Mouse (Mus musculus): ENCODE measurements around the gene Pde1b. TPM values are rescaled to one million over a fixed set of nuclear protein-coding genes. Genes with fewer than 3 reads are reported as not detected.
A peak's percentile ranks its signal among the peaks of the same experiment; 100 is the strongest.

Gene Pde1b
- total RNA-seq, 1 experiment from 2014 or later = 28.6 TPM

- no peak for ATAC-seq (replicated peaks; ENCODE audit: insufficient number of reproducible peaks, low FRiP score, low TSS enrichment, poor library complexity, severe bottlenecking)
These were observed 35.0 kb downstream of the Pde1b start, which contains the start of gene Ppp1r1a for GRCm38 (mm10) chr15:103537822-103538213. Gene Ppp1r1a, minus strand, starts transcription at chr15:103538003.

DNA sequence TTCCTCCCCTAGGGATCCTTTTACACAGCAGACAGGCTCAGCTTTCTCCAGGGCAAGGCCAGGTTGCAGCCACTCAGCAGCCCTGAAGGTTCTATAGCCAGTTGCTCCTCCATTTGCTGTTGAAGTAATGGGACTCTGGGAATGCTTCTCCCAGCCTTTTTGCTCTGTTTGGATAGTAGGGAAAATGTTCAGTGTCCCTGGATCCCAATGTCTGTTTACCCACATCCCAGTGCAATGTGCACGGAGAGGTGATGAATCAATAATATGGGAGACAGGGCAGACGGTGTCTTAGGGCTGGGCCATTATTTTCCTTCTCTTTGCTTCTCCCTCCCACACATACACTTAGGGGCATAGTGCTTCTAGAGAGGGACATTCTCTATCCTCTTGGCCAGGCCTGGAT is 36.4 kb downstream of the Pde1b start:
- no peak for ATAC-seq (replicated peaks; ENCODE audit: insufficient number of reproducible peaks, low FRiP score, low TSS enrichment, poor library complexity, severe bottlenecking)

GRCm38 (mm10) chr15:103540646-103541045 is 37.8 kb downstream of the Pde1b start:
- ATAC-seq (replicated peaks; ENCODE audit: insufficient number of reproducible peaks, low FRiP score, low TSS enrichment, poor library complexity, severe bottlenecking) = no peak

- ATAC-seq (replicated peaks; ENCODE audit: insufficient number of reproducible peaks, low FRiP score, low TSS enrichment, poor library complexity, severe bottlenecking) = no peak
These were observed 39.7 kb downstream of the Pde1b start for GRCm38 (mm10) chr15:103542526-103542925.

DNA sequence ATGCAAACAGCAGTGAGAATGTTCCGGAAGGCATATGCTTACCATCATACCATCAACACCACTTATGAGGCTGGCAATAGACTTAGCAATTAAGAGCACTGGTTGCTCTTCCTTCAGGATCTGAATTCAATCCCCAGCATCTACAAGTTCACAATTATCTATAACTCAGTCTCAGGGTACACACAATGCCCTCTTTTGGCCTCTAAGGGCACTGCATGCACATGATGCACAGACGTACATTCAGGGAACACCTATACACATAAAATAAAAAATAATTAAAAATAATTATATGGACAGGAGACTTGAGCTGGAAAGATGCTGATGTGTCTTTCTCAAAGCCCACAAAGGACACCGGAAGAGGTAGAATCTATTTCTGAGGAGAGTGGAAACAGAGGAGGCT is 45.1 kb downstream of the Pde1b start:
- ATAC-seq (replicated peaks; ENCODE audit: insufficient number of reproducible peaks, low FRiP score, low TSS enrichment, poor library complexity, severe bottlenecking) = no peak

DNA sequence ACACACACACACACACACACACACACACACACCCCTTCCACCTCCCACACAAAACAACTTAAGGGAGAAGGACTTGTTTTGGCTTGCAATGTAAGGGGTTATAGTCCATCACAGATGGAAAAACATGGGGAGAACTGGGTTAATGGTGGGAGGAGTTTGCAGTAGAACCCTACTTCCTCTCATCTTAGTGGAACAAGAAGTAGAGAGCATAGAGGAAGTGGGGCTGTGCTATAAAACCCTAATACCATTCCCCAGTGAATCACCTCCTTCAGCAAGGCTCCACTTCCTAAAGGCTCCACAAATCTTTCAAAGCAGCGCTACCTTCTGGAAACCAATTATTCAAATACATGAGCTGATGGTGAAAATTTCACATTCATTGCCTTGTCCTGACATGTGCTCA is 46.6 kb downstream of the Pde1b start:
- no peak for ATAC-seq (replicated peaks; ENCODE audit: insufficient number of reproducible peaks, low FRiP score, low TSS enrichment, poor library complexity, severe bottlenecking)

- ATAC-seq (replicated peaks; ENCODE audit: insufficient number of reproducible peaks, low FRiP score, low TSS enrichment, poor library complexity, severe bottlenecking) = no peak
These were observed 48.2 kb downstream of the Pde1b start for GRCm38 (mm10) chr15:103551053-103551452.

DNA sequence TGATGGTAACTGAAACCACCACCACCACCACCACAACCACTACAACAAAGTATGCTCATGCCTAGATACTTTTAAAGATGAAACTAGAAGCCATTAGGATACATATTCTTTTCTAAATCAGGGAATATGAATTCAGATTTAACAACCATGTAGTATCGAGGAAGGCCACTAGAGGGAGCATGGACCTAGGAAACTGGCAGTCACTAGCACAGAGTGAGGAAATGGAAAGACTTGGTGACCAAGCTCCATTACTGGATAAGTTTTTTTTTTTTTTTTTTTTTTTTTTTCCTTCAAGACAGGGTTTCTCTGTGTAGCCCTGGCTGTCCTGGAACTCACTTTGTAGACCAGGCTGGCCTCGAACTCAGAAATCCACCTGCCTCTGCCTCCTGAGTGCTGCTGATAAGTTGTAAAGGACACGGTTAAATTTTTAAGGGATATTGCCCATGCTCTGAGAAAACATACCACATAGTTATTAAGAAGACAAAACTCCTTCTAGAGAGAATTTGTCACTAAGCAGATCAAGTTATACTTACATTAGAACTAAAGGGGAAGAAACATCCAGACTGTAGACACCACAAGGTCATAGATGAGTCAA is 49.4 kb downstream of the Pde1b start:
- peak; percentile 59; the same call in 1 of the 2 replicates for ATAC-seq (replicated peaks; ENCODE audit: insufficient number of reproducible peaks, low FRiP score, low TSS enrichment, poor library complexity, severe bottlenecking)

- no peak for ATAC-seq (replicated peaks; ENCODE audit: insufficient number of reproducible peaks, low FRiP score, low TSS enrichment, poor library complexity, severe bottlenecking)
These were observed 62.1 kb downstream of the Pde1b start, which contains the start of gene Glycam1 for GRCm38 (mm10) chr15:103564981-103565380. Gene Glycam1, minus strand, starts transcription at chr15:103565081.

Other genes with a start within 250 kb of the Pde1b start
- gene Nfe2, start 244.6 kb upstream of the Pde1b start, total RNA-seq (2017) = 85.2 to 136 TPM (median 112 TPM) in 3 replicates
- gene Copz1, start 230.3 kb upstream of the Pde1b start, total RNA-seq (2017) = 47.5 to 52.5 TPM (median 50.3 TPM) in 3 replicates
- 0.53 to 1.2 TPM (median 0.87 TPM) in 3 replicates for gene Gpr84, start 192.4 kb upstream of the Pde1b start, total RNA-seq (2017)
- 0.85 to 3.7 TPM (median 1.7 TPM) in 3 replicates for gene Zfp385a, start 162.9 kb upstream of the Pde1b start, total RNA-seq (2017)
- gene Itga5, start 136.3 kb upstream of the Pde1b start, total RNA-seq (2017) = 3.1 to 26.6 TPM (median 11.4 TPM) in 3 replicates
- gene Gtsf1, start 72.6 kb upstream of the Pde1b start, total RNA-seq (2017) = not detected in 3 replicates
- gene Gtsf2, start 54.6 kb upstream of the Pde1b start, total RNA-seq (2017) = 4.0 TPM in 1 of 3 replicates, not detected in the others
- gene Nckap1l, start 49.2 kb upstream of the Pde1b start, total RNA-seq (2017) = 272 to 295 TPM (median 278 TPM) in 3 replicates
- gene Ppp1r1a, start 35.0 kb downstream of the Pde1b start, total RNA-seq (2017) = not detected in 3 replicates
- not detected in 3 replicates for gene Glycam1, start 62.0 kb downstream of the Pde1b start, total RNA-seq (2017)

Measured in monocyte, adult 5-6 weeks (primary cell).